Mouse (Mus musculus) liver, postnatal 0 days (tissue): ENCODE measurements around the gene Znhit6.
A peak's percentile ranks its signal among the peaks of the same experiment; 100 is the strongest.

Experiments used
- CTCF ChIP-seq: sonication (generic); IDR thresholded peaks from 2 replicates; pipeline ENCODE4 v1.5.1; 2016; ENCODE audit warnings: antibody characterized with exemption, low read depth
- EP300 ChIP-seq: IDR thresholded peaks from 2 replicates; pipeline ENCODE4 v1.6.1; 2016; ENCODE audit warnings: antibody characterized with exemption, low read depth, mild to moderate bottlenecking

DNA sequence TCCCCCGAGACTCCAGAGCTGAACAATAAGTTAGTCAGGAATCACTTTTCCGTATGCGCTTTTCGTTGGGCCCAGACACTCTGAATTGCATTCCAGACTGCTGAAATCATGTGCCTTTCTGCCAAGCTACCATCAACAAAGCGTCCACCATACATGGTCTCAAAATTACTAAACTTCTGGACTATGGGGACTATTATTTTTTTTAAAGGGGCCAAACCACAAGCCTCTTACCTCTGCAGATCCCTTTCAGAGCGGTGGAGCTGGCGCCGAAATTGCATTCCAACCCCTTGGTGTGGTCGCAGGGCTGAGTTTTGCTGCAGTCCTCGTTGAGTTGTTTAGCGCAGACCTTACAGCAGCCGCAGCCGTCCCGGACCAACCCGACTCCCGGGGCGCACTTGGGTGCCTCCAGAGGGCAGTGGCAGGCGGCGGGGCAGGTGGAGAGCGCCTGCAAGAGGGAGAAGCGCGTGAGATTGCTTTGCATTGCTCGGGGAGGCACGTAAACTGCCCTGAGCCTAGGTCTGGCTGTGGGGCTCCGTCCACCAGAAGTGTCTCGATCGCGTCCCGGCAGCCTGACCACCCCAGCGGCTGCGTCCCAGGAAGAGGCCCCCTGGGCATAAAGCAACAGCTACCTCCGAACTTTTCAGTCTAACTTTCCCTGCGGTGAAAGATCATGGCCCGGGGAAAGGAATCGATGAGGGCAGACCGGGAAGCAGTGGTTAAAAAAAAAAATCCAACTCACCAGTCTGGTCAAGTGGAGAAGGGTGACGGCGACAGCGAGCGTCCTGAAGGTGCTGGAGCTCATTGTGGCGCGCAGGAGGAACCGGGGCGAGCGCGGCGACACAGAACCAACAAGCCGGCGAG is 73.2 kb downstream of the Znhit6 start:
- TF ChIP-seq CTCF (peak; percentile 55), EP300 (no peak)
